Mouse (Mus musculus) cerebellum, adult 11 months (tissue): ENCODE measurements around the gene Rpusd3.

ENCODE experiments used
- DNase-seq: peaks from one replicate; pipeline ENCODE4 v3.0.0; 2022

Rpusd3 gene

GRCm38 (mm10) chr6:113384351-113384927 is 34.7 kb downstream of the Rpusd3 start:
- DNase-seq = no peak

GRCm38 (mm10) chr6:113380480-113380879 is 38.7 kb downstream of the Rpusd3 start:
- DNase-seq = no peak

- no peak for DNase-seq
Measured at GRCm38 (mm10) chr6:113379246-113379645, 39.9 kb downstream of the Rpusd3 start.

GRCm38 (mm10) chr6:113377496-113378385 is 41.4 kb downstream of the Rpusd3 start, which contains the start of the genes Tada3 and Arpc4:
TSS of gene Tada3 (minus strand) at chr6:113377883.
TSS of gene Arpc4 (plus strand) at chr6:113378115.
- DNase-seq = peak; percentile 87

- DNase-seq = no peak
Measured at GRCm38 (mm10) chr6:113377172-113377495, 42.0 kb downstream of the Rpusd3 start.

- no peak for DNase-seq
Measured at GRCm38 (mm10) chr6:113373491-113373890, 45.6 kb downstream of the Rpusd3 start.

- DNase-seq = no peak
Measured at GRCm38 (mm10) chr6:113370194-113370929, 48.8 kb downstream of the Rpusd3 start.

- DNase-seq = no peak
Measured at GRCm38 (mm10) chr6:113368577-113368976, 50.6 kb downstream of the Rpusd3 start.

GRCm38 (mm10) chr6:113368124-113368523 is 51.0 kb downstream of the Rpusd3 start:
- no peak for DNase-seq

- no peak for DNase-seq
Measured at GRCm38 (mm10) chr6:113367574-113367973, 51.6 kb downstream of the Rpusd3 start.

GRCm38 (mm10) chr6:113366639-113367038 is 52.5 kb downstream of the Rpusd3 start:
- DNase-seq = no peak
